Mouse (Mus musculus): ENCODE results near the gene Cacnb2.

Cacnb2 gene

GRCm38 (mm10) chr2:14602788-14603187, at the start of gene Cacnb2:
Cacnb2 (plus strand) TSS chr2:14603088.
- in situ Hi-C loops (cut with MboI; ENCODE audit: low sequenced_read_pairs), result no loop called here

DNA sequence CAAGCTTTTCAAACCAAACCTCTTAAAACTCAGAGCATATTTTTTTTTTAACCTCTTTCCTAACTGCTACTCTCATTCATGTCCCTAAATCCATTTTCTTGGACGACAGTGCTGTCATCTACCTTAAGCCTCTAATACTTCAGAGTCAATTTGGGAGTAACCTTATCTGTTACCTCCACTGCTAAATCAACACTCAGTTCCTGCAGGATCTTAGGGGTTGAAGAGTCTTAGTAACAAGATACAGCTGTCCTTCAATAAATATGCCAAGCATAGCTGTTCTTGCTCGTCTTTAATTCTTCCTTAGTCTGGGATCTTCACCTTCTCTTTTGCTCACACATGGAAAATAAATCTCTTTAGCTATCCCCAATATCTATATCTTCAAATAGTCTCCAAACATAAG, 34.9 kb upstream of the Cacnb2 start:
- in situ Hi-C loops (cut with MboI; ENCODE audit: low sequenced_read_pairs), result no loop called here

- in situ Hi-C loops (cut with MboI; ENCODE audit: low sequenced_read_pairs), result no loop called here
These were observed 31.6 kb upstream of the Cacnb2 start for GRCm38 (mm10) chr2:14571300-14571699.

DNA sequence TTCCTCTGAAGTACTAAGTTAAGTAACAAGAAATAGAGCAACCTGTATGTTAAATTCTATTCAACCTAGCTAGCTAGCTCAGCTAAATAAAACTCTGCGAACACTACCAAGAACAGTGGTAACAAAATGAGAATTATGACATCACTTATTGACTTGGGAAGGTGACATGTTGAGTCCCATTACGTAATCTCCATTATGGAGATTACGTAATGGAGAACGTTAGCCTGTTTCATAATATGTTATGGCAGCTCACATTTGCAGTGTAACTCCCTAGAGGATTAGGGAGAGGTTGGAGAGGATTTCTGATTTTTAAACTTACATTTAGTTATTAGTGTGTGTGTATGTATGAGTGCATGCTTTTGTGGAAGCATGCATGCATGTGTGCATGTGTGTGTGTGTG, 13.3 kb upstream of the Cacnb2 start:
- in situ Hi-C loops (cut with MboI; ENCODE audit: low sequenced_read_pairs), result no loop called here

DNA sequence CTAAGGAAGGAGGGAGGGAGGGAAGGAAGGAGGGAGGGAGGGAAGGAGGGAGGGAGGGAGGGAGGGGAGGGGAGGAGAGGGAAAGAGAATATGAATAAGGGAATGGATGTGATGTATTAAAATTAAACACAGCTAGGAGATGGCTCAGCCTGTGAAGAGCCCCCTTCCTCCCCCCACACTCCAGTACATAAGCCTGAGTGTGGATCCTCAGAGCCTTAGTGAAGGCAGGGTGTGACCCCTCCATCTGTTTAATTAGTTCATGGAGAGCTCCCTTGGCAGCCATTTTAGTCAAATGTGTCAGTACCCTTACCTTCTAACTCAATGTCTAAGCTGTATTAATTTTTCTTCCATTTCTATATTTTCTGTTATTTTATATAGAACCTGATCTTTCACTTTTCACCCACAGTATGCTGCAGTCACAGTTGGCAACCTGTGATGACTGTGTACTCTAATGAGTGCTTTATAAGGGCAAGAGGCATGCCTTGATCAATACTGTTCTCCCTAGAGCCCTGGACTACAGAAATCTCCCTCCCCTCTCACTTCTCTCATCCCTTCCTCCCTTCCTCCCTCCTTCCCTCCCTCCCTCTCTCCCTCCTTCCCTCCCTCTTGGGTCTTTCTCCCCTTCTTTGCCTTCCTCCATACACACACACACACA, 4.9 kb upstream of the Cacnb2 start:
- in situ Hi-C loops (cut with MboI; ENCODE audit: low sequenced_read_pairs), result no loop called here

- in situ Hi-C loops (cut with MboI; ENCODE audit: low sequenced_read_pairs), result no loop called here
These were observed 1.2 kb downstream of the Cacnb2 start for GRCm38 (mm10) chr2:14603784-14604781.

- in situ Hi-C loops (cut with MboI; ENCODE audit: low sequenced_read_pairs), result no loop called here
These were observed 1.9 kb downstream of the Cacnb2 start for GRCm38 (mm10) chr2:14604791-14605190.

- in situ Hi-C loops (cut with MboI; ENCODE audit: low sequenced_read_pairs), result no loop called here
These were observed 2.3 kb downstream of the Cacnb2 start for GRCm38 (mm10) chr2:14605207-14605606.

DNA sequence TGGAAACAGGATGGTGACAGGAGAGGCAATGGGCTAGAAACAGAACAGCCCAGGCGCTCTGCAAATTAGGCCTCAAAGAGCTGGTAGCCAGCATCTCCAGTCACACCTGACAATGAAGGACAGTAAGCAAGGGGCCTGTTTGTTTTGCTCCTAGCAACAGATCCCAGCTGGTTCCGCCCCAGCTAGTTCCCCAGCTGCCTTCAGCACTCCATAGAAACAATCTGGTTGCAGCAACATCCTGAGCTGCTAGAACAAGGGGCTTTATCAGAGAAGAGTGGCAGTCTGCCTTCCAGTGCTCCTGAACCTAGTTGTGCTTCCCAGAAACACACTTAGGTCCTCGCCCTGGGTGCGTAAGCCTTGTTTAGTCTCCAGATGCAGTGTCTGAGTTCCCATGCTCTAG, 5.7 kb downstream of the Cacnb2 start:
- in situ Hi-C loops (cut with MboI; ENCODE audit: low sequenced_read_pairs), result no loop called here

DNA sequence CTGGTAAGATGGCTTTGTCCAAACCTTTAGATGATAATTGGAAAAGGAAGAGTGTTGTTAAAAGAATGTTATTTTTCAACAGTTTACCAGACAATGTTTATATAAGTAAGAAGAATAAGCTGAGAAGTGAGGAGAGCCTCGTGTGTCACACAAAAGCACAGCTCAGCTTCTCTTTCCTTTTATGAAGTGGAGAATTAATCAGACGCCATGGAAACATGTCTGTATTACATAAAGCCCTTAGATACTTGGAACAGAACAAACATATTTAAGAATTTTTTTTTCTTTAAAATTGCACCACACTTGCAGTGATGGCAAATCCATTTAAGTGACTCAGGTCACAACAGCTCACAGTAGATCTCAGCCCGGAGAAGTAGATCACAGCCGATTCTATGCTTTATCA, 9.8 kb downstream of the Cacnb2 start:
- in situ Hi-C loops (cut with MboI; ENCODE audit: low sequenced_read_pairs), result no loop called here

GRCm38 (mm10) chr2:14616361-14616760, 13.5 kb downstream of the Cacnb2 start:
- in situ Hi-C loops (cut with MboI; ENCODE audit: low sequenced_read_pairs), result no loop called here

- in situ Hi-C loops (cut with MboI; ENCODE audit: low sequenced_read_pairs), result no loop called here
These were observed 17.4 kb downstream of the Cacnb2 start for GRCm38 (mm10) chr2:14620120-14620853.

DNA sequence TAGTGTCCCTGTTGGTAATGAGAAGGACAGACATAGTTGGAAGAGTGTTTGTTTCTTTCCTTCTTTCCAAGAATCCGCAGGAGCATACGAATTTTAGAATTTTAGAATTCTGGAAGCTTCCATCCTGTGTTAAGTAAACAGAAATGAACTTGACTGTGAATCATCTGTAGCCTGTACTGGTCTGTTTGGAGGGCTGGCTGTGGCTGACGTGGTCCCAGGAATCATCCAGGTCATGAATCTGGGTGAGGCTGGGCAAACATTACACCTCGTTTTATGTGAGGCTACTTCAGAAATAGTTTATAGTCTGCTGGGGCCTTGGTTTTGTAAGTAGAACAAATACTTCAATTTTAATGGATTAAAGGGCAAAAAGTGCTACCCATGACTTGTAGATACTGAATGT, 18.0 kb downstream of the Cacnb2 start:
- in situ Hi-C loops (cut with MboI; ENCODE audit: low sequenced_read_pairs), result no loop called here

GRCm38 (mm10) chr2:14623820-14624219, 20.9 kb downstream of the Cacnb2 start:
- in situ Hi-C loops (cut with MboI; ENCODE audit: low sequenced_read_pairs), result no loop called here

DNA sequence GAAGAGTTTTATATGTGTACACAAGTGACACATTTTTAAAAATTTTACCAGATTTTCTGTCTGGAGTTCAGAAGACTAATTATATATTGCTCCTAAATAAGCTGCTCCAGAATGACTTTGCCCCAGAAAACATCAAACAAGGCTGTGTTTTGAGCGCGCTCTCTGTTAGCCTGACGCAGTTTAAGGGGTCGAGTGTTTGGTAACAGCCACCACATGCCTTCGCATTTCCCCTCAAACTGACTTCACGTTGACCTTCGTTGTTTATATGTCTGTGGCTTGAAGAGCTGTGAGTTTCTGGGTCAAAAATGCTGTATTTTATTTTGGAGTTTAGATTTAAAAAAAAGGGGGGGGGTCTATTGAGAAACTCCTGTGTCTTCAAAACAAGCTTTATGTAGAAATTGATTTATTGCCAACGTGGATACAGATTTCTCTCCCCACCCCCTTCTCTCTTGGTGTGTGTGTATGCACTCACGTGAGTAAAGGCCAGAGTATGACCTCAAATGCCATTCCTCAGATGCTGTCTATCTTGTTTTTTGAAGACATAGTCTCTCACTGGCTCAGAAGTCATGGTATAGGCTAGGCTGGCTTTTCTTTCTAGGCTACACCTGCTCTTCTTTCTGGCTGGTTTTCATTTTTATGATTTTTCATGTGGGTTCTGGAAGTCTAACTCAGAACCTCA, 27.1 kb downstream of the Cacnb2 start:
- in situ Hi-C loops (cut with MboI; ENCODE audit: low sequenced_read_pairs), result no loop called here

GRCm38 (mm10) chr2:14631590-14631989, 28.7 kb downstream of the Cacnb2 start:
- in situ Hi-C loops (cut with MboI; ENCODE audit: low sequenced_read_pairs), result no loop called here

DNA sequence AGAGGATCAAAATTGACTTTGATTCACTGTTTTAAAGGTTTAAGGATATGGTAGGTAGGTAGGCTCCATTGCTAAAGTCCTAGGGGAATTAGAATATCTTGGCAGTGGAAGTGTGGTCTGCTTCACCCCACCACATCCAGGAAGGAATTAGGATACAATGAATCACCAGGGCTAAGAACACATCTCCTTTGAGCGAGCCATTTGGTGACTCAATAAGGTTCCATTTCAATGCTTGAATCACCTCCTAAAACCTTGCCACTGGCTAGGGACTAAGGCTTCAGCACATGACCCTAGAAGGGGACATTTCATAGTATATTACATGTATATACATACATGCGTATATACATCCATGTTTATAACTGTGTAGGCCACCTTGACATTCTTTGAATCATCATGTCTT, 30.3 kb downstream of the Cacnb2 start:
- in situ Hi-C loops (cut with MboI; ENCODE audit: low sequenced_read_pairs), result no loop called here

- in situ Hi-C loops (cut with MboI; ENCODE audit: low sequenced_read_pairs), result no loop called here
These were observed 36.4 kb downstream of the Cacnb2 start for GRCm38 (mm10) chr2:14639266-14639665.

DNA sequence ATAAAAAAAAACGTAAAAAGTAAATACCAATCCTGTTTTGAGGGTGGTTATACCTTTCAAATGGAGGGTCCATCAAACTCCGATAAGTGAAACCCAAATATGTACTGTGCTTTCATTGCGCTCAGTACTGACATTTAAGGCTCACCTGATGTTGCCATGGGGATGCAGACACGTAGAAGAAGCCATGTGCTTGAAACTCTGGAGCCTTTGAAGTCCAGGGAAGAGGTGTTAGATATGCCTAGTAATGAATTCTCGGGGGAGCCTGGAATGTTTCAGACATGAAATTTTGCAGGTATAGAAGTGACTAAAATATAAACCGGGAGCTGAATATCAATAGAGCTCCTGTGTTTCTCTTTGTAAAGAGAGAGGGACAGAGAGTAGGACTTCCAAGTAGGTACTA, 37.0 kb downstream of the Cacnb2 start:
- in situ Hi-C loops (cut with MboI; ENCODE audit: low sequenced_read_pairs), result no loop called here

DNA sequence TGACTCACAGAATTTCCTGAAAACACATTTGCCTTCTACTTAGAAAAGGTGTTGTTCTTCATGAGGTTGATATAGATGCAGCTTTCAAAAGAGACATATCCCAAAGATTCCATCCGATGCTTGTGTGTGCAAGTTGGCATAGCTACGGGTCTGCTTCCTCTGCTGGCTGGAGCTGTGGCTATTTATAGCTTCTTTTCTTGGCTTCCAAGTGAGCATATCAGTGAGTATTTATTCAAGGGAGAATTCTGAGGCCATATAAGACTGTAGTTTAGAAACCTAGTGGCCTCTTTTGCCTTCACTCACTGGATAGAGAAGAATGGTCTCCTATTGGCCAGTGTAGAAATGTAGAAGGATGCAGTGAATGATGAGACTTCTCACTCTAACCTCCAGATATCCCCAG, 38.2 kb downstream of the Cacnb2 start:
- in situ Hi-C loops (cut with MboI; ENCODE audit: low sequenced_read_pairs), result no loop called here

- in situ Hi-C loops (cut with MboI; ENCODE audit: low sequenced_read_pairs), result no loop called here
These were observed 48.4 kb downstream of the Cacnb2 start for GRCm38 (mm10) chr2:14651268-14651667.

All from CH12F3 (cell line).